Mouse (Mus musculus): ENCODE data around the gene Wwc2. TPM values are rescaled to one million over a fixed set of nuclear protein-coding genes. Genes with fewer than 3 reads are reported as not detected.

Wwc2 gene
- polyA plus RNA-seq, 1 experiment, result 3.0 TPM

DNA sequence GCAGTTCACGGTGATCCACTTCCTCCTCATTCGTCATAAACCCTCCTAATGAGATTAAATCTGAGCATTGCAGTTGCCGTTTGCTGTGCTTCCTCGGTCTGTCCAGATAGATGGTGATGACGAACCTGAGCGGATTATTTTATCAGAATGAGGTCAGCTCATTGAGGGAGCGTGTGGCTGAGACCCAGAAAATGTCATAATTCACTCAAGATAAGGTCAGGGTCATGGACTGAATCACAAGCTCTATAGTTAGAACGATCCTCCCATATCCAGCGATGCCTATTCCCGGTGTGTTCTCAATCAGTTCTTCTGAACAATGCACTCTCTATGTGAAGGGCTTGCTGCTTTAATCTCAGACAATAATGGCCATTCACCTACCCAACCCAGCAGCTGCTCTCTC, 203.0 kb downstream of the Wwc2 start:
- Histone ChIP-seq H3K36me3 (replicated peaks; ENCODE audit: low read length) (no peaks in the 10 kb centered on the region), H3K4me3 (replicated peaks) (no peak overlapping the region), H3K27me3 (replicated peaks) (no peaks in the 10 kb centered on the region), H3K4me1 (no peaks in the 10 kb centered on the region), H3K9me3 (peaks cover 15% of the 10 kb centered on the region)
- no peak for TF ChIP-seq FLI1 (IDR thresholded peaks at IDR 0.05; ENCODE audit: low read length)
- no peak for TF ChIP-seq GATA1 (IDR thresholded peaks at IDR 0.05; ENCODE audit: borderline replicate concordance, low read length)

DNA sequence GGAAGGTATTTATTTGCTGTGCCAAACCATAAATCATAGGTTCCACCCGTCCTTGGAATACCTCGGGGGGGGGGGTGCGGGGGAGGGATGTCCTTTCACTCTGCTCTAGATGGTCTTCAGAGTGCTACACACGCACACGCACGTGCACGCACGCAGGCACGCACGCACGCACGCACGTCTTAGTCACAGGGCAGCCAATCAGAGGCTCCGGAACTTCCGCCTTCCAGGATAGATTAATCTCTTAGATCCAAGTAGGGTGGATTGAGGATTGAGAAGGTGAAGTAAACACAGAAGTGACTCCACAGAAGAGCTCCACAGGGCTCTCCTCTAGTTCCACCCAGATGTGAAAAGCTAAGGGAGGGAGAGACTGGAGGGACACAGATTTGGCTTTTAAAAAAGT, 204.4 kb downstream of the Wwc2 start:
- Histone ChIP-seq H3K27me3 (replicated peaks) (no peaks in the 10 kb centered on the region), H3K36me3 (replicated peaks; ENCODE audit: low read length) (no peaks in the 10 kb centered on the region), H3K4me1 (no peaks in the 10 kb centered on the region), H3K4me3 (replicated peaks) (no peak overlapping the region), H3K9me3 (peaks cover 10% of the 10 kb centered on the region)
- no peak for TF ChIP-seq GATA1 (IDR thresholded peaks at IDR 0.05; ENCODE audit: borderline replicate concordance, low read length)
- no peak for TF ChIP-seq FLI1 (IDR thresholded peaks at IDR 0.05; ENCODE audit: low read length)

DNA sequence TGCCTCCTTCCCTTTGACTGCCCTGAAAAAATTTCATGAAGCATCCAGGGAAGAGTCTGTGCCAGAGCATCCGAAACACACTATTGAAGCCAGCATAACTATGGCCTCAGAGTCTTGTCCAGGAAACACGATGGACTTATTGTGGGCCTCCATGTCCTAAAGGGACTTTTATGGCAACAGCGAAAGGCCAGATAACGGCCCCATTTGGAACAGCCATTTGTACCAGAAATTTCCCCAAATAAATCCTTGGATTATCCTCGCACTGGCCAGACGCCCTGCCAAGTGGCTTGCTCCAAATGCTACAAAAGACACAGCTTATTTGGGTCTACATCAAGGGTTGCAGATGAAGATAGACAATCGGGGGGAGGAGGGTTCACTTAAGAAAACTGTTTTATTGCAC, 206.3 kb downstream of the Wwc2 start:
- H3K36me3 ChIP-seq (replicated peaks; ENCODE audit: low read length), result no peaks in the 10 kb centered on the region
- no peaks in the 10 kb centered on the region for H3K4me1 ChIP-seq
- no peaks in the 10 kb centered on the region for H3K27me3 ChIP-seq (replicated peaks)
- H3K4me3 ChIP-seq (replicated peaks), result no peak overlapping the region
- H3K9me3 ChIP-seq, result peaks cover 10% of the 10 kb centered on the region
- TF ChIP-seq GATA1 (IDR thresholded peaks at IDR 0.05; ENCODE audit: borderline replicate concordance, low read length) (no peak), FLI1 (IDR thresholded peaks at IDR 0.05; ENCODE audit: low read length) (no peak)

DNA sequence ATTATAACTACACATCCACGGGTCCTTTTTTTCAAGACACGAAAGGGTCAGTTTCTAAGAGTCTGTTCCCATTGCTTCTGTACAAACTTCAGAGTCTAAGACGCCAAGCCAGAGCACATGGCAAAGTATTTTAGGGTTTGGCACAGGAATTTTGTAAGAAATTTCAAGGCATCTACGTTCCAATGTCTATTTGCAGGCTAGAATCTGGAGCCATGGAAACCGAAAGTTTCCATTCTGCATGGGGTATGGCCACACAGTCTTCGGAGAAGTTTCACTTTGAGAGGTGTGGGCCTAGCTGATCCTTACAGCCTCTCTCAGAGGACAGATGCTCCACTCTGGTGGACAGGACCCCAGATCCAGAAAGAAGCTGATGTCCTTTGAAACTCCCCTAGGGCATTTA, 206.8 kb downstream of the Wwc2 start:
- Histone ChIP-seq H3K27me3 (replicated peaks) (no peaks in the 10 kb centered on the region), H3K9me3 (peaks cover 10% of the 10 kb centered on the region), H3K4me3 (replicated peaks) (no peak overlapping the region), H3K4me1 (no peaks in the 10 kb centered on the region), H3K36me3 (replicated peaks; ENCODE audit: low read length) (no peaks in the 10 kb centered on the region)
- TF ChIP-seq FLI1 (IDR thresholded peaks at IDR 0.05; ENCODE audit: low read length) (no peak), GATA1 (IDR thresholded peaks at IDR 0.05; ENCODE audit: borderline replicate concordance, low read length) (no peak)

DNA sequence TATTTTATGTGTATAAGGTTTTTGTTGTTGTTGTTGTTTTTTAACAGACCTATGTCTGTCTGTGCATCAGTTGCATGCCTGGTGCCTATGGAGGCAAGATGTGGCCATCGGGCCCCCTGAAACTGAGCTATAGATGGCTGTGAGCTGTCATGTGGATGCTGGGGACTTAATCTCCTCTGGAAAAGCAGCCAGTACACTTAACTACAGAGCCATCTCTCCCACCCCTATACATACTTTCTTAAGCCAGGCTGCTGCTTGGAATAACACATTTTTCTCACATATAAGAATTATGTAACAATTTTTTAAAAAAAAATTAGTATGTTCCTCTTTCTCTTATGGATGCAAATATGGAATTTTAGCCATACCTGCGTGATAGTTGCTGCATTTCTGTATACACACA, 207.2 kb downstream of the Wwc2 start:
- H3K27me3 ChIP-seq (replicated peaks), result no peaks in the 10 kb centered on the region
- H3K9me3 ChIP-seq, result peaks cover 10% of the 10 kb centered on the region
- TF ChIP-seq GATA1 (IDR thresholded peaks at IDR 0.05; ENCODE audit: borderline replicate concordance, low read length), result no peak
- no peak for TF ChIP-seq FLI1 (IDR thresholded peaks at IDR 0.05; ENCODE audit: low read length)

DNA sequence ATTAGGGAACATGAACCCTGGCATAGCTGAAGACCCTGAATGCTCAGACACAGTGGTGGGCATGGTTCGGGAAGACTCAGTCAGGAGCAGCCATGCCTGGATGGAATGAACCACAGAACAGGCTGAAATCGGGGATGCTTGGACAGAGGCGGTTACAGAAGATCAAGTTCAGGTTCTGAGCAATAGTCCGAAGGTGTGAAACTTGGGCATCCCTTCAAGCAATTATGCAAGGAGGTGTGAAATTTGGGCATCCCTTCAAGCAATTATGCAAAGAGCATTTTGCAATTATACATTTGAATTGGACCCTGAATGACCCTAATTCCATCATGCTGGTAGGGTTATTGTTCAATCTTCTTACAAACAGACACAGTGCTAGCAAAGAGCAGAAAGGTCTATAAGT, 208.8 kb downstream of the Wwc2 start:
- Histone ChIP-seq H3K4me3 (replicated peaks) (no peak overlapping the region), H3K27me3 (replicated peaks) (no peaks in the 10 kb centered on the region), H3K9me3 (peaks cover 10% of the 10 kb centered on the region), H3K4me1 (no peaks in the 10 kb centered on the region), H3K36me3 (replicated peaks; ENCODE audit: low read length) (no peaks in the 10 kb centered on the region)
- TF ChIP-seq GATA1 (IDR thresholded peaks at IDR 0.05; ENCODE audit: borderline replicate concordance, low read length) (no peak), FLI1 (IDR thresholded peaks at IDR 0.05; ENCODE audit: low read length) (no peak)

More for the DNA sequence above, 207.2 kb downstream of the Wwc2 start:
- no peaks in the 10 kb centered on the region for H3K36me3 ChIP-seq (replicated peaks; ENCODE audit: low read length)
- no peaks in the 10 kb centered on the region for H3K4me1 ChIP-seq
- no peak overlapping the region for H3K4me3 ChIP-seq (replicated peaks)

DNA sequence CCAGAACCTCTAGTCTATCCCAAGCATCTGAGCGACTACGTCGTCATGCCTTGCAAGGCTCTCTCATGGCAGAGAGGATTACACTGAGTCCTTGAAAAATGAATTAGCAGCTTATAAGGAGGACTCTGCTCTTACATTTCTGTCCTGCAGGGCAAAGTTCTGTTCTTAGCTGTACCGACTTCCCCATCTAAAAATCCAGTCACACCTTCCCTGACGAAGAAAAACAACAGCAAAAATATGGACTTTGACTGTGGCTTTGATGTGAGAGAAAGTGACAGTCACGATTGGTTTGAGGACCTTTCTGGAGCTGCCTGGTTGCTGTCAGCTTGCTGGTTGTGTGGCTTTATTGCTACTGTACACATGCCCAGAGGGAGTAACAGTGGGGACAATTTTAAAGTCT, 211.1 kb downstream of the Wwc2 start:
- H3K36me3 ChIP-seq (replicated peaks; ENCODE audit: low read length), result no peaks in the 10 kb centered on the region
- H3K27me3 ChIP-seq (replicated peaks), result no peaks in the 10 kb centered on the region
- H3K9me3 ChIP-seq, result peaks cover 3% of the 10 kb centered on the region; the same call in 1 of the 2 replicates
- H3K4me1 ChIP-seq, result no peaks in the 10 kb centered on the region
- TF ChIP-seq FLI1 (IDR thresholded peaks at IDR 0.05; ENCODE audit: low read length) (no peak), GATA1 (IDR thresholded peaks at IDR 0.05; ENCODE audit: borderline replicate concordance, low read length) (no peak)
- no peak overlapping the region for H3K4me3 ChIP-seq (replicated peaks)

DNA sequence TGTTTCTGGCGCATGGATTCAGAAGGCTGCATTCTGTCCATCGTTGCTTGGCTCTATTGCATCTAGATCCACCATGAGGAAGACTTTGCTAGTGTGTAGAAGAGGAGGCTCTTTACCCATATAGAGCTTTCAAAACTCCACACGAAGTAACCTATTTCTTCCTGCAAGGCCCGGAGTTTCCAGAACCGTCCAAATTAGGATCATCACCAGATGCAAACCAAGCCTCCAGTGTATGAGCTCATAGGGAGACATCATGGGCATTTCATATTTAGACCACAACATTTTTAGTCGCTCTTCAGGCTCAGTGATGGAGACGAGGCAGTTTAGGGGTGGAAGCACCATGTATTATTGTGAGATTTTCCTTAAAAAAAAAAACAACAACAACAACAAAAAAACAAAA, 213.3 kb downstream of the Wwc2 start:
- no peak for TF ChIP-seq GATA1 (IDR thresholded peaks at IDR 0.05; ENCODE audit: borderline replicate concordance, low read length)
- TF ChIP-seq FLI1 (IDR thresholded peaks at IDR 0.05; ENCODE audit: low read length), result no peak
- Histone ChIP-seq H3K27me3 (replicated peaks) (no peaks in the 10 kb centered on the region), H3K4me1 (no peaks in the 10 kb centered on the region), H3K36me3 (replicated peaks; ENCODE audit: low read length) (no peaks in the 10 kb centered on the region), H3K4me3 (replicated peaks) (no peak overlapping the region), H3K9me3 (peaks cover 4% of the 10 kb centered on the region; the same call in 1 of the 2 replicates)

Other genes with a start within 250 kb of the Wwc2 start
- gene Cldn24, start 168.8 kb downstream of the Wwc2 start, polyA plus RNA-seq (2012; ENCODE audit: insufficient read depth, low replicate concordance), result not detected in 2 replicates
- gene Cldn22, start 166.4 kb downstream of the Wwc2 start, polyA plus RNA-seq (2012; ENCODE audit: insufficient read depth, low replicate concordance), result not detected in 2 replicates
- 3.2 TPM in 1 of 2 replicates, not detected in the other for gene Dctd, start 108.2 kb upstream of the Wwc2 start, polyA plus RNA-seq (2012; ENCODE audit: insufficient read depth, low replicate concordance)